Mouse (Mus musculus): Measurements from ENCODE around the gene Lbp. TPM values are rescaled to one million over a fixed set of nuclear protein-coding genes. Genes with fewer than 3 reads are reported as not detected.

Gene Lbp
- polyA plus RNA-seq, 1 experiment, result not detected

GRCm38 (mm10) chr2:158279656-158280055 is 26.6 kb upstream of the Lbp start:
- H3K79me2 ChIP-seq (ENCODE audit: control insufficient read depth, insufficient read depth), result no peaks in the 10 kb centered on the region
- H3K27me3 ChIP-seq (ENCODE audit: control insufficient read depth, insufficient read depth, insufficient read length), result no peaks in the 10 kb centered on the region
- TF ChIP-seq CTCF (IDR thresholded peaks at IDR 0.05; ENCODE audit: control insufficient read depth, insufficient read depth, insufficient read length) (no peak), MYOG (IDR thresholded peaks at IDR 0.05; ENCODE audit: control insufficient read depth, extremely low read depth, insufficient read length) (no peak), CEBPB (IDR thresholded peaks at IDR 0.05; ENCODE audit: low read depth) (no peak), MAX (IDR thresholded peaks at IDR 0.05) (no peak), FOSL1 (IDR thresholded peaks at IDR 0.05; ENCODE audit: insufficient read depth, low read length, poor library complexity, severe bottlenecking) (no peak), MYOD1 (IDR thresholded peaks at IDR 0.05; ENCODE audit: control insufficient read depth, insufficient read length, low read depth) (no peak), USF1 (IDR thresholded peaks at IDR 0.05; ENCODE audit: low read depth) (no peak)
- no peaks in the 10 kb centered on the region for H3K79me3 ChIP-seq (ENCODE audit: low read depth)
- no peak overlapping the region for H3ac ChIP-seq (ENCODE audit: control insufficient read depth, insufficient read length, low read depth)
- H3K36me3 ChIP-seq (ENCODE audit: control insufficient read depth, insufficient read depth), result no peaks in the 10 kb centered on the region
- no peak overlapping the region for H3K4me3 ChIP-seq (ENCODE audit: insufficient read depth, poor library complexity, severe bottlenecking)

- TF ChIP-seq FOSL1 (IDR thresholded peaks at IDR 0.05; ENCODE audit: insufficient read depth, low read length, poor library complexity, severe bottlenecking), result no peak
- no peak for TF ChIP-seq CTCF (IDR thresholded peaks at IDR 0.05; ENCODE audit: control insufficient read depth, insufficient read depth, insufficient read length)
- TF ChIP-seq MYOG (IDR thresholded peaks at IDR 0.05; ENCODE audit: control insufficient read depth, extremely low read depth, insufficient read length), result no peak
- no peak for TF ChIP-seq CEBPB (IDR thresholded peaks at IDR 0.05; ENCODE audit: low read depth)
- no peak for TF ChIP-seq MAX (IDR thresholded peaks at IDR 0.05)
- no peak for TF ChIP-seq USF1 (IDR thresholded peaks at IDR 0.05; ENCODE audit: low read depth)
- no peak for TF ChIP-seq MYOD1 (IDR thresholded peaks at IDR 0.05; ENCODE audit: control insufficient read depth, insufficient read length, low read depth)
- Histone ChIP-seq H3K36me3 (ENCODE audit: control insufficient read depth, insufficient read depth) (no peaks in the 10 kb centered on the region), H3K27me3 (ENCODE audit: control insufficient read depth, insufficient read depth, insufficient read length) (no peaks in the 10 kb centered on the region), H3ac (ENCODE audit: control insufficient read depth, insufficient read length, low read depth) (no peak overlapping the region), H3K79me3 (ENCODE audit: low read depth) (no peaks in the 10 kb centered on the region), H3K79me2 (ENCODE audit: control insufficient read depth, insufficient read depth) (no peaks in the 10 kb centered on the region), H3K4me3 (ENCODE audit: insufficient read depth, poor library complexity, severe bottlenecking) (no peak overlapping the region)
Observed at GRCm38 (mm10) chr2:158281497-158282205, 24.6 kb upstream of the Lbp start.

GRCm38 (mm10) chr2:158283136-158283535 is 23.2 kb upstream of the Lbp start:
- Histone ChIP-seq H3K36me3 (ENCODE audit: control insufficient read depth, insufficient read depth) (no peaks in the 10 kb centered on the region), H3K79me3 (ENCODE audit: low read depth) (no peaks in the 10 kb centered on the region), H3K27me3 (ENCODE audit: control insufficient read depth, insufficient read depth, insufficient read length) (no peaks in the 10 kb centered on the region), H3ac (ENCODE audit: control insufficient read depth, insufficient read length, low read depth) (no peak overlapping the region), H3K4me3 (ENCODE audit: insufficient read depth, poor library complexity, severe bottlenecking) (no peak overlapping the region), H3K79me2 (ENCODE audit: control insufficient read depth, insufficient read depth) (no peaks in the 10 kb centered on the region)
- TF ChIP-seq CEBPB (IDR thresholded peaks at IDR 0.05; ENCODE audit: low read depth) (no peak), MYOD1 (IDR thresholded peaks at IDR 0.05; ENCODE audit: control insufficient read depth, insufficient read length, low read depth) (no peak), USF1 (IDR thresholded peaks at IDR 0.05; ENCODE audit: low read depth) (no peak), MYOG (IDR thresholded peaks at IDR 0.05; ENCODE audit: control insufficient read depth, extremely low read depth, insufficient read length) (no peak), MAX (IDR thresholded peaks at IDR 0.05) (no peak), CTCF (IDR thresholded peaks at IDR 0.05; ENCODE audit: control insufficient read depth, insufficient read depth, insufficient read length) (no peak), FOSL1 (IDR thresholded peaks at IDR 0.05; ENCODE audit: insufficient read depth, low read length, poor library complexity, severe bottlenecking) (no peak)

- H3K79me3 ChIP-seq (ENCODE audit: low read depth), result no peaks in the 10 kb centered on the region
- no peaks in the 10 kb centered on the region for H3K79me2 ChIP-seq (ENCODE audit: control insufficient read depth, insufficient read depth)
- H3K27me3 ChIP-seq (ENCODE audit: control insufficient read depth, insufficient read depth, insufficient read length), result no peaks in the 10 kb centered on the region
- H3K36me3 ChIP-seq (ENCODE audit: control insufficient read depth, insufficient read depth), result no peaks in the 10 kb centered on the region
- TF ChIP-seq CTCF (IDR thresholded peaks at IDR 0.05; ENCODE audit: control insufficient read depth, insufficient read depth, insufficient read length), result no peak
- TF ChIP-seq USF1 (IDR thresholded peaks at IDR 0.05; ENCODE audit: low read depth), result no peak
- no peak for TF ChIP-seq MAX (IDR thresholded peaks at IDR 0.05)
- TF ChIP-seq FOSL1 (IDR thresholded peaks at IDR 0.05; ENCODE audit: insufficient read depth, low read length, poor library complexity, severe bottlenecking), result no peak
- TF ChIP-seq MYOG (IDR thresholded peaks at IDR 0.05; ENCODE audit: control insufficient read depth, extremely low read depth, insufficient read length), result no peak
- no peak for TF ChIP-seq MYOD1 (IDR thresholded peaks at IDR 0.05; ENCODE audit: control insufficient read depth, insufficient read length, low read depth)
- TF ChIP-seq CEBPB (IDR thresholded peaks at IDR 0.05; ENCODE audit: low read depth), result no peak
- no peak overlapping the region for H3ac ChIP-seq (ENCODE audit: control insufficient read depth, insufficient read length, low read depth)
- no peak overlapping the region for H3K4me3 ChIP-seq (ENCODE audit: insufficient read depth, poor library complexity, severe bottlenecking)
Observed at GRCm38 (mm10) chr2:158283771-158284170, 22.5 kb upstream of the Lbp start.

- TF ChIP-seq CTCF (IDR thresholded peaks at IDR 0.05; ENCODE audit: control insufficient read depth, insufficient read depth, insufficient read length) (peak; percentile 74), MAX (IDR thresholded peaks at IDR 0.05) (no peak), USF1 (IDR thresholded peaks at IDR 0.05; ENCODE audit: low read depth) (peak; percentile 39)
- no peak overlapping the region for H3K4me3 ChIP-seq (ENCODE audit: insufficient read depth, poor library complexity, severe bottlenecking)
Observed at GRCm38 (mm10) chr2:158284571-158284970, 21.7 kb upstream of the Lbp start.

DNA sequence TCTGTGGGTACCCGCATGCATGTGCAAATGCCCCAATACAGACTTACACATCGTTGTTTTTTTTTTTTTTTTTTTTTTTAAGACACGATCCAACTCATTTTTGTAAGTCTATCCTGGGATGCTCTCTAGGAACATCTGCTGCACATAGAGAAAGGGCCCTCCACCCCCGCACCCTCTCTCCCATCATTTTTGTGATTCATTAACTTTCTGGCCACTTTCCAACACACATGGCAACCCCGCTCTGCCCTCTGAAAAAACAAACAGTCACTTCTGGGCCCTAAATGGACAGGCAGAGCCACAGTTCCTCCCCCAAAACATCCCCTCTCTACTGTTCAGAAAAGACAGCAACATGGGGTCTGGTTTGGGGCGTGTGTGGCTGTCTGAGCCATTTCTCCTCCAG is 20.6 kb upstream of the Lbp start:
- Histone ChIP-seq H3K27me3 (ENCODE audit: control insufficient read depth, insufficient read depth, insufficient read length) (no peaks in the 10 kb centered on the region), H3K79me2 (ENCODE audit: control insufficient read depth, insufficient read depth) (no peaks in the 10 kb centered on the region), H3K79me3 (ENCODE audit: low read depth) (no peaks in the 10 kb centered on the region), H3ac (ENCODE audit: control insufficient read depth, insufficient read length, low read depth) (no peak overlapping the region), H3K36me3 (ENCODE audit: control insufficient read depth, insufficient read depth) (no peaks in the 10 kb centered on the region), H3K4me3 (ENCODE audit: insufficient read depth, poor library complexity, severe bottlenecking) (no peak overlapping the region)
- no peak for TF ChIP-seq CEBPB (IDR thresholded peaks at IDR 0.05; ENCODE audit: low read depth)
- TF ChIP-seq FOSL1 (IDR thresholded peaks at IDR 0.05; ENCODE audit: insufficient read depth, low read length, poor library complexity, severe bottlenecking), result no peak
- TF ChIP-seq CTCF (IDR thresholded peaks at IDR 0.05; ENCODE audit: control insufficient read depth, insufficient read depth, insufficient read length), result no peak
- no peak for TF ChIP-seq MYOD1 (IDR thresholded peaks at IDR 0.05; ENCODE audit: control insufficient read depth, insufficient read length, low read depth)
- no peak for TF ChIP-seq MAX (IDR thresholded peaks at IDR 0.05)
- TF ChIP-seq USF1 (IDR thresholded peaks at IDR 0.05; ENCODE audit: low read depth), result no peak
- TF ChIP-seq MYOG (IDR thresholded peaks at IDR 0.05; ENCODE audit: control insufficient read depth, extremely low read depth, insufficient read length), result no peak

More at GRCm38 (mm10) chr2:158284571-158284970, 21.7 kb upstream of the Lbp start:
- no peaks in the 10 kb centered on the region for H3K36me3 ChIP-seq (ENCODE audit: control insufficient read depth, insufficient read depth)
- no peak overlapping the region for H3ac ChIP-seq (ENCODE audit: control insufficient read depth, insufficient read length, low read depth)
- no peaks in the 10 kb centered on the region for H3K79me2 ChIP-seq (ENCODE audit: control insufficient read depth, insufficient read depth)
- H3K79me3 ChIP-seq (ENCODE audit: low read depth), result no peaks in the 10 kb centered on the region
- no peaks in the 10 kb centered on the region for H3K27me3 ChIP-seq (ENCODE audit: control insufficient read depth, insufficient read depth, insufficient read length)
